Mouse (Mus musculus): ENCODE measurements around the gene Glrb. TPM values are rescaled to one million over a fixed set of nuclear protein-coding genes. Genes with fewer than 3 reads are reported as not detected.

The Glrb gene
- polyA plus RNA-seq, 1 experiment, result 0.08 TPM

- DNase-seq, result no peak
- H3K4me1 ChIP-seq (ENCODE audit: control insufficient read depth, insufficient read depth, low read length), result no peaks in the 10 kb centered on the region
- 1% methylated on average over 35 of the region's 35 CpGs for WGBS
- no peak within 1 kb of the TSS for H3K4me3 ChIP-seq (replicated peaks; ENCODE audit: extremely low read depth, low read depth, low read length)
- TF ChIP-seq POLR2A (IDR thresholded peaks at IDR 0.05; ENCODE audit: borderline replicate concordance, extremely low read depth, low read depth, low read length), result no peak
- TF ChIP-seq CTCF (IDR thresholded peaks at IDR 0.05; ENCODE audit: insufficient read depth, low read length), result no peak
Measured at GRCm38 (mm10) chr3:80802596-80803081, 110.8 kb downstream of the Glrb start, which contains the start of gene Gria2. Gene Gria2 (minus strand): TSS chr3:80802835.

- no peaks in the 10 kb centered on the region for H3K4me1 ChIP-seq (ENCODE audit: control insufficient read depth, insufficient read depth, low read length)
- DNase-seq, result no peak
- TF ChIP-seq CTCF (IDR thresholded peaks at IDR 0.05; ENCODE audit: insufficient read depth, low read length) (no peak), POLR2A (IDR thresholded peaks at IDR 0.05; ENCODE audit: borderline replicate concordance, extremely low read depth, low read depth, low read length) (no peak)
- no peak overlapping the region for H3K4me3 ChIP-seq (replicated peaks; ENCODE audit: extremely low read depth, low read depth, low read length)
- WGBS, result 22% methylated on average over 6 of the region's 6 CpGs
Measured at GRCm38 (mm10) chr3:80801827-80802310, 111.6 kb downstream of the Glrb start.

GRCm38 (mm10) chr3:80800995-80801826, 112.2 kb downstream of the Glrb start:
- Histone ChIP-seq H3K4me1 (ENCODE audit: control insufficient read depth, insufficient read depth, low read length) (no peaks in the 10 kb centered on the region), H3K4me3 (replicated peaks; ENCODE audit: extremely low read depth, low read depth, low read length) (no peak overlapping the region)
- 13% methylated on average over 33 of the region's 33 CpGs for WGBS
- TF ChIP-seq POLR2A (IDR thresholded peaks at IDR 0.05; ENCODE audit: borderline replicate concordance, extremely low read depth, low read depth, low read length) (no peak), CTCF (IDR thresholded peaks at IDR 0.05; ENCODE audit: insufficient read depth, low read length) (no peak)
- DNase-seq, result no peak

- 3% methylated on average over 29 of the region's 29 CpGs for WGBS
- TF ChIP-seq POLR2A (IDR thresholded peaks at IDR 0.05; ENCODE audit: borderline replicate concordance, extremely low read depth, low read depth, low read length), result no peak
- no peak for TF ChIP-seq CTCF (IDR thresholded peaks at IDR 0.05; ENCODE audit: insufficient read depth, low read length)
- no peak overlapping the region for H3K4me3 ChIP-seq (replicated peaks; ENCODE audit: extremely low read depth, low read depth, low read length)
- no peak for DNase-seq
- H3K4me1 ChIP-seq (ENCODE audit: control insufficient read depth, insufficient read depth, low read length), result no peaks in the 10 kb centered on the region
Measured at GRCm38 (mm10) chr3:80800299-80800994, 113.0 kb downstream of the Glrb start.

- TF ChIP-seq POLR2A (IDR thresholded peaks at IDR 0.05; ENCODE audit: borderline replicate concordance, extremely low read depth, low read depth, low read length), result no peak
- TF ChIP-seq CTCF (IDR thresholded peaks at IDR 0.05; ENCODE audit: insufficient read depth, low read length), result no peak
- no peak overlapping the region for H3K4me3 ChIP-seq (replicated peaks; ENCODE audit: extremely low read depth, low read depth, low read length)
- no peaks in the 10 kb centered on the region for H3K4me1 ChIP-seq (ENCODE audit: control insufficient read depth, insufficient read depth, low read length)
- DNase-seq, result no peak
- WGBS, result 73% methylated on average over 1 of the region's 1 CpGs
Measured at GRCm38 (mm10) chr3:80797935-80798334, 115.5 kb downstream of the Glrb start.

- H3K4me3 ChIP-seq (replicated peaks; ENCODE audit: extremely low read depth, low read depth, low read length), result no peak overlapping the region
- H3K4me1 ChIP-seq (ENCODE audit: control insufficient read depth, insufficient read depth, low read length), result no peaks in the 10 kb centered on the region
- TF ChIP-seq POLR2A (IDR thresholded peaks at IDR 0.05; ENCODE audit: borderline replicate concordance, extremely low read depth, low read depth, low read length) (no peak), CTCF (IDR thresholded peaks at IDR 0.05; ENCODE audit: insufficient read depth, low read length) (no peak)
- no peak for DNase-seq
Measured at GRCm38 (mm10) chr3:80796764-80797163, 116.7 kb downstream of the Glrb start.

GRCm38 (mm10) chr3:80795284-80795683, 118.2 kb downstream of the Glrb start:
- TF ChIP-seq POLR2A (IDR thresholded peaks at IDR 0.05; ENCODE audit: borderline replicate concordance, extremely low read depth, low read depth, low read length) (no peak), CTCF (IDR thresholded peaks at IDR 0.05; ENCODE audit: insufficient read depth, low read length) (no peak)
- Histone ChIP-seq H3K4me3 (replicated peaks; ENCODE audit: extremely low read depth, low read depth, low read length) (no peak overlapping the region), H3K4me1 (ENCODE audit: control insufficient read depth, insufficient read depth, low read length) (no peaks in the 10 kb centered on the region)
- WGBS, result 64% methylated on average over 2 of the region's 2 CpGs
- DNase-seq, result no peak

Other genes starting within 250 kb of the Glrb start
- gene Gria2, start 110.8 kb downstream of the Glrb start, polyA plus RNA-seq (2012; rRNA removed), result 0.09 and 0.10 TPM in 2 replicates
- gene Pdgfc, start 122.8 kb upstream of the Glrb start, polyA plus RNA-seq (2012; rRNA removed), result 1.00 and 1.3 TPM in 2 replicates

All from lung, adult 2 months (tissue).